Mouse (Mus musculus) gastrocnemius, adult 2 months (tissue): ENCODE results near the gene Espnl. TPM values are rescaled to one million over a fixed set of nuclear protein-coding genes. Genes with fewer than 3 reads are reported as not detected.

Source experiments
- DNase-seq: peaks from one replicate; pipeline ENCODE4 v3.0.0; 2022
- H3K27ac ChIP-seq: fragments of 200-600 bp; 2 replicates; pipeline ENCODE4 v1.8.1; 2022; ENCODE audit warnings: mild to moderate bottlenecking
- H3K4me3 ChIP-seq: fragments of 200-600 bp; 2 replicates; pipeline ENCODE4 v1.8.1; 2022; ENCODE audit warnings: mild to moderate bottlenecking, moderate library complexity
- CTCF ChIP-seq: fragments of 200-600 bp; IDR thresholded peaks from 2 replicates; pipeline ENCODE4 v1.8.1; 2022; ENCODE audit warnings: antibody characterized with exemption, mild to moderate bottlenecking, moderate library complexity
- intact Hi-C: fragments of 180-260 bp; cut with DNase I; formaldehyde crosslinking; loops from one replicate; pipeline ENCODE4 v1.15.1; 2025
- total RNA-seq, 2 experiments: library from RNA; stranded (reverse); gene quantifications; 2 replicates each; pipeline ENCODE4 v1.2.3; 2021

The Espnl gene
- total RNA-seq, 2 experiments from 2014 or later, result not detected

DNA sequence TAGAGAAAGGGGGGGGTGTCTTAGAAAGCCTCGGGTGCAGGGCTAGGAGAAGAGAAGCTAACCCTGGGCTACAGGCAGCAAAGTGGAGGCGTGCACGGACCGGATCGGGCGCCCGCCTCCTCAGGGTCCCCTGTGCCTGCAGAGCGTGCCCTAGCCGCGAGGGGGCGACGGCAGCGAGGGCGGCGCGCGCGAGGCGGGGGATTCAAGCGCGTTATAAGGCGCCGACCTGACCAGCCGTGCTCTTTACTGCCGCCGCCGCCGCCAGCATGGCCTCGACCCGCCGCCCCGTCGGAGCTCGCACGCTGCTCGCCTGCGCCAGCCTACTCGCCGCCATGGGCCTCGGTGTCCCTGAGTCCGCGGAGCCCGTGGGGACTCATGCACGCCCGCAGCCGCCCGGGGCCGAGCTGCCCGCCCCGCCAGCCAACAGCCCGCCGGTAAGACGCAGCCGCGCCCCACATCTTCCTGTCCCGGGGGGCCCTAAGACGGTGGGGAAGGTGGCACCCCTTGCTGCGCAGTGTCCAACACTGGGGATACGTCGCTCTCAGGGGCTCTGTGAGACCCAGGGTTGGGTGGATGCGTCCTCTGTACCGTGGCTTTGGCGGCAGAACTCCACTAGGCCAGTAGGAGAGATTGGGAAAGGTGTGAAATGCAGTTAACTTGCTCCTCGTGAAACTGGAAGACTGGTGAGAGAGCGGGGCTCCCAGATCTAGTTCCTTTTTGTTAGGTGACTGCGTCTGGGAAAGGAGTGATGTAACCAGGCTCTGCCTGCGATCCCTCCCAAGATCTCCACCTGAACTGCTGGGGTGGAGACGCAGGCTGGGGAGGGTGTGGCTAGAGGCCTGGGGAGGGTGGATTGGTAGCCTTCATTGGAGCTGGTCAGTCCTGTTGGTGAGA, 44.6 kb downstream of the Espnl start, which contains the start of gene Erfe:
TSS of gene Erfe (plus strand) at position 216 of the 894 bp plus-strand sequence.
- H3K27ac ChIP-seq, result peak within 1 kb of the TSS; percentile 75
- DNase-seq, result peak; percentile 88
- intact Hi-C loops, result no loop called here
- peak; percentile 95 for TF ChIP-seq CTCF
- H3K4me3 ChIP-seq, result peak within 1 kb of the TSS; percentile 68

DNA sequence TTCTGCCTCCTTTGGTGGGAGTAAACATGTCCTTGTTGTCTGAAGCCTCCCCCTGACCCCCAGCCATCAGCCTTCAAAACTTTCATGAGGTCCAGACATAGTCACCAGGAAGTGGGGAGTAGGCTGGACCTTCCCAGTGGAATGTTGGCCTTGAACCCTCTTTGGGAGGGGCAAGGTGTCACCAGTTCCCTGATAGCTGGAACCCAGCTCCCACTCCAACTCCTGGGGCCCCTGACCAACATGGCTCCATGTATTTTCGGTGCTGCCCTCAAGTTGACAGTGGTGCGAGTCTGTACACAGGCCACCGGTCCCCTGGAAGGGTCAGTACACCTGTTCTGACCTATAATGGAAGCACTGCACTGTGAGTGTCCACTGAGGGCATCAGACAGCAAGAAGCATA, 45.4 kb downstream of the Espnl start:
- TF ChIP-seq CTCF, result no peak
- no peak for DNase-seq
- intact Hi-C loops, result no loop called here
- Histone ChIP-seq H3K4me3 (no peak overlapping the region), H3K27ac (no peak overlapping the region)

DNA sequence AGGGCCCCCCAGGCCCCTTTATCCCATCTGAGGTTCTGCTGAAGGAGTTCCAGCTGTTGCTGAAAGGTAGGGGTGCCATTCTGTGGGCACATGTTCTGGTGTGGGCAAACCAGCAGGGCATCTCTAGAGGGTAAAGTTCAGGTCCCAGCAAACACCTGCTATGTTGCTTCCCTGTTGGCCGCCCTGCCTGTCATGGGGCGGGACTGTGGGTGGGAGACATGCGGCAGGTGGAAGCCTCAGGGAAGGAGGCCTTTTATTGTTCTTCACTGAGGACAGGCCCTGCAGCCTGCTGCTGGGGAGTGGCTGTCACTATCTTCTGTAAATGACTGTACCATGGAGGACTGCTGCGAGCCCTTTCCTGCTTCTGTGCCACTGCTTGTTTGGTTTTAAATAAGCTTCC, 47.5 kb downstream of the Espnl start:
- TF ChIP-seq CTCF, result no peak
- no peak overlapping the region for H3K4me3 ChIP-seq
- intact Hi-C loops, result no loop called here
- no peak for DNase-seq
- H3K27ac ChIP-seq, result no peak overlapping the region

DNA sequence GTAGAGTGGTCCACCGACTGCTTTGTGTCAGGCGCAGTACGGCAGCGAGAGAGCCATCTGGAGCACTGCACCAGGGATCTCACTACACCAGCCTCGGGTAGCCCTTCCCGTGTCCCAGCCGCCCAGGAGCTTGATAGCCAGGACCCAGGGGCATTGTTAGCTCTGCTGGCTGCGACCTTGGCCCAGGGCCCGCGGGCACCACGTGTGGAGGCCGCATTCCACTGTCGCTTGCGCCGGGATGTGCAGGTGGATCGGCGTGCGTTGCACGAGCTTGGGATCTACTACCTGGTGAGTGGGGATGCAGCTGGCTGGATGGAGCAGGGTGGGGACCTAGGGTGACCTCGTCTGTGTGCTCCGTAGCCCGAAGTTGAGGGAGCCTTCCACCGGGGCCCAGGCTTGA, 48.2 kb downstream of the Espnl start:
- Histone ChIP-seq H3K4me3 (no peak overlapping the region), H3K27ac (no peak overlapping the region)
- intact Hi-C loops, result no loop called here
- no peak for TF ChIP-seq CTCF
- no peak for DNase-seq

- intact Hi-C loops, result no loop called here
- DNase-seq, result peak; percentile 42
- H3K4me3 ChIP-seq, result no peak overlapping the region
- TF ChIP-seq CTCF, result no peak
- H3K27ac ChIP-seq, result peak overlapping the region; percentile 56
These were observed 51.5 kb downstream of the Espnl start for GRCm38 (mm10) chr1:91373414-91373835.

GRCm38 (mm10) chr1:91380453-91381090, 58.7 kb downstream of the Espnl start:
- H3K4me3 ChIP-seq, result no peak overlapping the region
- H3K27ac ChIP-seq, result peak overlapping the region; percentile 6; the same call in 1 of the 2 replicates
- TF ChIP-seq CTCF, result peak; percentile 85
- intact Hi-C loops, result loop anchor here (1.0 to 10.0 kb wide), 2 partner anchors 33 to 126 kb away; partner anchors contain the start of gene Ube2f
- peak; percentile 85 for DNase-seq

DNA sequence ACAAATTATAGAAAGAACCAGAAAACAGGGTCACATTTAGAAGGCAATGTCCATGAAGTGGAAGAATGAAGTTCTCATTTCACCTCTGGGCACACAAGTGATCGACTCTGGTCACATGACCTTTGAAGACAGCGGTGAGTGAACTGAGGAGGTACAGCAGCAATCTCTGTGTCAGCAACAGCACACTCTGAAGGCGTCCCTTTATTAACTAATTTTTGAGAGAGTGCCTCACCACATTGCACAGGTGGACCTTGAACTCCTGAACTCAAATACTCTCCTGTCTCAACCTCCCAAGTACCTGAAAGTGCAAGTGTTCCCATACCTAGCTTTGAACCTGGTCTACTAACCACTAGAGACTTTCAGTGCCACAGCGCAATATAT, 59.2 kb downstream of the Espnl start:
- no peak overlapping the region for H3K4me3 ChIP-seq
- DNase-seq, result no peak
- no peak overlapping the region for H3K27ac ChIP-seq
- no peak for TF ChIP-seq CTCF
- intact Hi-C loops, result loop anchor here (10.0 kb wide), 1 partner anchor 126 kb away; the partner anchor contains the start of gene Ube2f

DNA sequence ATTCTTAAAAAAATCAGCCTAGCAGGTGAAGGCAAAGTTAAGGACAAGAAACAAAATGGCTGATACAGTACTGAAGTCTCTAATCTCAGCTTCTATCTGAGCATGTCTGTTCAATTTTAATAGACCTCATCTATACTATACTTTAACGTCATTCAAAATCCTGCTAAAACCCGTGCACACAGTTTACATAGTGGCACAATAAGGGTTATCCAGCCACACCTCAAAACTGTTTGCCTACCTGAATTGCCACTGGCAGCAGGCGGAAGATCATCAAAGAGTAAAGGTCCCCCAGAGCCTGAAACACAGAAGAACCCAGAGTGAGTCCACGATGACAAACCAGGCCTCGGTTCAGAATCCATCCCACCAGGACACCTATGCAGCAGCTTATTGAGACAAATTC, 68.5 kb downstream of the Espnl start:
- DNase-seq, result no peak
- TF ChIP-seq CTCF, result no peak
- intact Hi-C loops, result no loop called here
- Histone ChIP-seq H3K27ac (no peak overlapping the region), H3K4me3 (no peak overlapping the region)

GRCm38 (mm10) chr1:91397927-91398259, 76.0 kb downstream of the Espnl start:
- H3K27ac ChIP-seq, result peak overlapping the region; percentile 97
- peak overlapping the region; percentile 92 for H3K4me3 ChIP-seq
- intact Hi-C loops, result no loop called here
- TF ChIP-seq CTCF, result no peak
- no peak for DNase-seq

Other genes with a start within 250 kb of the Espnl start
- not detected for gene Rbm44, start 177.0 kb upstream of the Espnl start, total RNA-seq
- 10 to 100 TPM; 19.0 to 29.3 TPM for gene Ramp1, start 142.3 kb upstream of the Espnl start, total RNA-seq
- gene Ube2f, start 71.8 kb upstream of the Espnl start, total RNA-seq, result 10 to 100 TPM; 52.1 to 61.6 TPM
- 10 to 100 TPM in 1 of 2 experiments, 1 to 10 TPM in 1; 8.1 to 11.5 TPM for gene Scly, start 23.7 kb upstream of the Espnl start, total RNA-seq
- gene Klhl30, start 28.9 kb downstream of the Espnl start, total RNA-seq, result 10 to 100 TPM; 49.9 to 89.8 TPM
- gene Erfe, start 44.4 kb downstream of the Espnl start, total RNA-seq, result 1 to 10 TPM in 1 of 2 experiments, under 1 TPM in 1; 0.67 to 1.4 TPM
- 10 to 100 TPM; 38.3 to 44.6 TPM for gene Ilkap, start 76.7 kb downstream of the Espnl start, total RNA-seq
- gene Hes6, start 92.0 kb downstream of the Espnl start, total RNA-seq, result 1 to 10 TPM; 4.4 to 7.9 TPM
- 10 to 100 TPM in 1 of 2 experiments, 1 to 10 TPM in 1; 3.9 to 10.8 TPM for gene Per2, start 137.2 kb downstream of the Espnl start, total RNA-seq
- 1 to 10 TPM; 3.3 to 4.1 TPM for gene Traf3ip1, start 172.6 kb downstream of the Espnl start, total RNA-seq
- 10 to 100 TPM; 13.9 to 16.6 TPM for gene Asb1, start 218.5 kb downstream of the Espnl start, total RNA-seq